Mouse (Mus musculus): Measurements from ENCODE around the gene 1700003H04Rik.

Gene 1700003H04Rik

GRCm38 (mm10) chr3:124581001-124581400, at the start of gene 1700003H04Rik:
Gene 1700003H04Rik (minus strand): TSS chr3:124581101.
- DNase-seq, result no peak

GRCm38 (mm10) chr3:124623031-124623430, 42.1 kb upstream of the 1700003H04Rik start:
- no peak for DNase-seq

- DNase-seq, result no peak
These were observed 32.4 kb upstream of the 1700003H04Rik start for GRCm38 (mm10) chr3:124613287-124613686.

- DNase-seq, result no peak
These were observed 29.1 kb upstream of the 1700003H04Rik start for GRCm38 (mm10) chr3:124609956-124610355.

GRCm38 (mm10) chr3:124606021-124606517, 25.2 kb upstream of the 1700003H04Rik start:
- no peak for DNase-seq

- no peak for DNase-seq
These were observed 24.6 kb upstream of the 1700003H04Rik start for GRCm38 (mm10) chr3:124605518-124605917.

GRCm38 (mm10) chr3:124597789-124598188, 16.9 kb upstream of the 1700003H04Rik start:
- no peak for DNase-seq

- DNase-seq, result no peak
These were observed 6.6 kb upstream of the 1700003H04Rik start for GRCm38 (mm10) chr3:124587534-124587933.

- no peak for DNase-seq
These were observed 4.9 kb upstream of the 1700003H04Rik start for GRCm38 (mm10) chr3:124585761-124586160.

GRCm38 (mm10) chr3:124557317-124557716, 23.6 kb downstream of the 1700003H04Rik start:
- DNase-seq, result no peak

GRCm38 (mm10) chr3:124555963-124556362, 24.9 kb downstream of the 1700003H04Rik start:
- DNase-seq, result no peak

- DNase-seq, result no peak
These were observed 25.8 kb downstream of the 1700003H04Rik start for GRCm38 (mm10) chr3:124555092-124555491.

- DNase-seq, result no peak
These were observed 32.0 kb downstream of the 1700003H04Rik start for GRCm38 (mm10) chr3:124548898-124549297.

- DNase-seq, result no peak
These were observed 42.6 kb downstream of the 1700003H04Rik start for GRCm38 (mm10) chr3:124538260-124538659.

GRCm38 (mm10) chr3:124536602-124537001, 44.3 kb downstream of the 1700003H04Rik start:
- no peak for DNase-seq

- no peak for DNase-seq
These were observed 62.1 kb downstream of the 1700003H04Rik start for GRCm38 (mm10) chr3:124518786-124519185.
